Mouse (Mus musculus) lung, adult 2 months (tissue): ENCODE data around the gene Men1.

ENCODE experiments used
- CTCF ChIP-seq: fragments of 200-500 bp; IDR thresholded peaks from 2 replicates; pipeline ENCODE4 v1.5.1; 2011; ENCODE audit warnings: mild to moderate bottlenecking, low read length, control low read depth; ENCODE audit not compliant: insufficient read depth
- POLR2A ChIP-seq: fragments of 200-500 bp; IDR thresholded peaks from 2 replicates; pipeline ENCODE4 v1.6.1; 2011; ENCODE audit warnings: low read depth, mild to moderate bottlenecking, control low read depth, low read length, borderline replicate concordance; ENCODE audit errors: extremely low read depth

DNA sequence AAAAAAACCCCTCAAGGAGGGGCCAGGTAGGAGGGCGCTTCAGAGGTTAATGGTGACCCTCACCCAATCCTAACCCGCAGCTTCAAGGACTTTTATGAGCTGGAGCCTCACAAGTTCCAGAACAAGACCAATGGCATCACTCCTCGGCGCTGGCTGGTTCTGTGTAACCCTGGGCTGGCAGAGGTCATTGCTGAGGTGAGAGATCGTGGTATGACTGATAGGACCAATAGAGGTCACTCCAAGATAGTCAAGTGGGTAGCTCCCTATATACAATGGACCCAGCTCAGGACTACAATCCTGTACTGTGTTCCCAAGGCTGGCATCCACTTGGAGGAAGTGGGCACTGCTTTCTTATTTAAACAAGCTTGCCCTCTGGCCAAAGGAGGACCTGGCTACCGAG is 55.5 kb downstream of the Men1 start:
- no peak for TF ChIP-seq CTCF
- no peak for TF ChIP-seq POLR2A
